Mouse (Mus musculus) erythroblast, embryonic 14.5 days (primary cell): ENCODE data around the gene Htra2.

Experiments used
- GATA1 ChIP-seq: IDR thresholded peaks from 2 replicates; pipeline ENCODE4 v1.6.1; 2012; ENCODE audit warnings: low read length, inconsistent platforms, mixed read lengths
- TAL1 ChIP-seq: IDR thresholded peaks from 3 replicates; pipeline ENCODE4 v1.6.1; 2012; ENCODE audit warnings: low read length, inconsistent platforms, mixed read lengths

- TF ChIP-seq GATA1 (no peak), TAL1 (no peak)
Observed at GRCm38 (mm10) chr6:83043561-83043960, 11.5 kb downstream of the Htra2 start.
